ENCODE assay signal across 8 mouse cellular contexts in the genomic region with DNA sequence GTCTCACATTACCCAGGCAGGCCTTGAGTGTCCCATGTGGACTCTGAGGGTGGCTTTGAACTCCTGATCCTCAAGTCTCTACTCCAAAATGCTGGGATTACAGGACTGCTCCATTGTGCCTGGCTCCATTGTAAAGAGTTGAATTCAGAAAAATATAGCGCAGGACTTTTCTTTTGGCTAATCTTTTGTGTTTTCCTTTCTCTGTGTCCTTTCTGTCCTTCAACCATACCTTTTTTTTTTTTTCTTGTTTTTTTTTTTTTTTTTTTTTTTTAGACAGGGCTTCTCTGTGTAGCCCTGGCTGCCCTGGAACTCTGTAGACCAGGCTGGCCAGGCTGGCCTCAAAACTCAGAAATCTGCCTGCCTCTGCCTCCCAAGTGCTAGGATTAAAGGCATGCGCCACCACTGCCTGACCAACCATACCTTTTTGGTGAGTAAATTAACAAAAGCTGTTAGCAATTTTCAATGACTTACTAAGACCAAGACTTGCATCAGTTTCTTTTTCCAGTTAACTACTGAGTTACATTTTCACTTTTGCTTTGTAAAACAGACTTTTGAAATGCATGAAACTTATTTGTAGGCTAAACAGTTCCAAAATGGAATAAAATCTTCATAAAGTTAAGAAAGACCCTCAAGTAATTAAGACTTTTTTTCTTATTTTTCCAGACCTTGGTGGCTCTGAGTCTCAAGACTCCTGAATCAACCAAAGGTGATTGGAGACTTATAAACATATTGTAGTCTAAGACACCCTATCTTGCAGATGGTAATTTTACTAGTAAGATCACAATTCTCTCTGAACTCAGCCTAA. TPM values are rescaled to one million over a fixed set of nuclear protein-coding genes. Genes with fewer than 3 reads are reported as not detected.
A peak's percentile ranks its signal among the peaks of the same experiment; 100 is the strongest.
DNase-seq lines count a peak whose midpoint lies in the region; ATAC-seq and TF ChIP-seq lines count a peak whose summit lies in the region.

No protein-coding gene starts in this region.

- H3K4me1 ChIP-seq in heart, embryonic 10.5 days, result peaks cover 9% of the 10 kb centered on the region; the same call in 1 of the 2 replicates
- no peaks in the 10 kb centered on the region for H3K4me1 ChIP-seq in forebrain, embryonic 11.5 days (replicated peaks; ENCODE audit: control insufficient read depth, insufficient read depth, low read length)
- H3K4me1 ChIP-seq in liver, embryonic 11.5 days (replicated peaks; ENCODE audit: control insufficient read depth, insufficient read depth, low read length), result peaks cover 5% of the 10 kb centered on the region; the same call in 1 of the 2 replicates

- ATAC-seq in forebrain, embryonic 11.5 days (replicated peaks; ENCODE audit: low FRiP score), result no peak
- no peak for ATAC-seq in liver, embryonic 11.5 days (replicated peaks; ENCODE audit: low FRiP score)

- peak overlapping the region; percentile 61; the same call in 1 of the 2 replicates for H3K4me2 ChIP-seq in forebrain, embryonic 11.5 days (ENCODE audit: low read depth, low read length, severe bottlenecking)
- peak overlapping the region; percentile 63 for H3K4me2 ChIP-seq in liver, embryonic 11.5 days

- TF ChIP-seq CTCF in C2C12 (IDR thresholded peaks at IDR 0.05; ENCODE audit: control insufficient read depth, insufficient read depth, insufficient read length), result no peak

- no peaks in the 10 kb centered on the region for H3K27me3 ChIP-seq in heart, embryonic 10.5 days (ENCODE audit: insufficient read depth, poor library complexity, severe bottlenecking)
- no peaks in the 10 kb centered on the region for H3K27me3 ChIP-seq in C2C12 (ENCODE audit: control insufficient read depth, insufficient read depth, insufficient read length)
- no peaks in the 10 kb centered on the region for H3K27me3 ChIP-seq in forebrain, embryonic 11.5 days (ENCODE audit: control insufficient read depth, insufficient read depth, low read length)
- H3K27me3 ChIP-seq in liver, embryonic 11.5 days (replicated peaks; ENCODE audit: control insufficient read depth, insufficient read depth, low read length), result no peaks in the 10 kb centered on the region

- peak overlapping the region; percentile 100; the same call in 1 of the 2 replicates for H3K27ac ChIP-seq in heart, embryonic 10.5 days
- H3K27ac ChIP-seq in forebrain, embryonic 11.5 days (ENCODE audit: low read depth, low read length), result no peak overlapping the region
- no peak overlapping the region for H3K27ac ChIP-seq in liver, embryonic 11.5 days (ENCODE audit: low read depth, low read length)

- H3K4me3 ChIP-seq in heart, embryonic 10.5 days, result peak overlapping the region; percentile 94
- peak overlapping the region; percentile 57 for H3K4me3 ChIP-seq in C2C12 (ENCODE audit: insufficient read depth, poor library complexity, severe bottlenecking)
- H3K4me3 ChIP-seq in forebrain, embryonic 11.5 days (ENCODE audit: low read depth, low read length), result peak overlapping the region; percentile 93; the same call in 1 of the 2 replicates
- peak overlapping the region; percentile 96; the same call in 1 of the 2 replicates for H3K4me3 ChIP-seq in liver, embryonic 11.5 days (ENCODE audit: low read depth, low read length)

- H3K79me2 ChIP-seq in C2C12 (ENCODE audit: control insufficient read depth, insufficient read depth), result peaks cover 39% of the 10 kb centered on the region

- H3ac ChIP-seq in C2C12 (ENCODE audit: control insufficient read depth, insufficient read length, low read depth), result no peak overlapping the region

- no peaks in the 10 kb centered on the region for H3K36me3 ChIP-seq in heart, embryonic 10.5 days
- no peaks in the 10 kb centered on the region for H3K36me3 ChIP-seq in C2C12 (ENCODE audit: control insufficient read depth, insufficient read depth)
- no peaks in the 10 kb centered on the region for H3K36me3 ChIP-seq in forebrain, embryonic 11.5 days (ENCODE audit: control insufficient read depth, insufficient read depth, low read length)
- H3K36me3 ChIP-seq in liver, embryonic 11.5 days (ENCODE audit: control insufficient read depth, insufficient read depth, low read length), result no peaks in the 10 kb centered on the region

- no peak for DNase-seq in heart, embryonic 10.5 days (ENCODE audit: low spot score)
- no peak for DNase-seq in heart, adult 8-10 months (ENCODE audit: low spot score)
- DNase-seq in forebrain, embryonic 11.5 days (ENCODE audit: low spot score), result no peak
- no peak for DNase-seq in liver, embryonic 11.5 days (ENCODE audit: low spot score)
- DNase-seq in Muller cell, postnatal 12 days (ENCODE audit: inconsistent ontology term), result no peak
- no peak for DNase-seq in spleen, postnatal 4 days (ENCODE audit: low spot score in 2 of 2)
- DNase-seq in urinary bladder, adult 2 months (ENCODE audit: low spot score), result no peak

- 93% methylated on average over 2 of the region's 2 CpGs for WGBS in heart, embryonic 10.5 days
- WGBS in forebrain, embryonic 11.5 days, result 94% methylated on average over 2 of the region's 2 CpGs
- whole genome bisulfite sequencing in liver, embryonic 11.5 days, result 92% methylated on average over 2 of the region's 2 CpGs

- H3K9ac ChIP-seq in forebrain, embryonic 11.5 days (ENCODE audit: low read length), result peak overlapping the region; percentile 98; the same call in 1 of the 2 replicates
- no peak overlapping the region; the same call in 1 of the 2 replicates for H3K9ac ChIP-seq in liver, embryonic 11.5 days (ENCODE audit: low read depth, low read length)

- H3K79me3 ChIP-seq in C2C12 (ENCODE audit: low read depth), result peaks cover 32% of the 10 kb centered on the region

- no peaks in the 10 kb centered on the region for H3K9me3 ChIP-seq in heart, embryonic 10.5 days
- no peaks in the 10 kb centered on the region for H3K9me3 ChIP-seq in forebrain, embryonic 11.5 days (ENCODE audit: control insufficient read depth, low read length)
- H3K9me3 ChIP-seq in liver, embryonic 11.5 days (ENCODE audit: control insufficient read depth, low read length), result no peaks in the 10 kb centered on the region

TF ChIP-seq in C2C12, 6 proteins besides CTCF, POLR2A, EP300 and RAD21:
- no peak for TF ChIP-seq MYOG (IDR thresholded peaks at IDR 0.05; ENCODE audit: control insufficient read depth, extremely low read depth, insufficient read length)
- TF ChIP-seq FOSL1 (IDR thresholded peaks at IDR 0.05; ENCODE audit: insufficient read depth, low read length, poor library complexity, severe bottlenecking), result no peak
- TF ChIP-seq MAX (IDR thresholded peaks at IDR 0.05), result no peak

RNA-seq across cellular contexts. Expression of gene Vps54, which starts 1.4 kb away (rescaled TPM):
- polyA plus RNA-seq in heart, embryonic 10.5 days (2016; fragmentation: Nextera tagmentation; extraction: Ambion mirVana), result 9.9 and 13.4 TPM in 2 replicates
- 10 to 100 TPM; 18.5 to 20.4 (median 19.4) TPM for total RNA-seq in heart, adult 8-10 months (2022)
- 6.3 TPM for polyA plus RNA-seq in C2C12 (2012; fragmentation: generic; extraction: Trizol)
- 17.3 TPM in 2 replicates for polyA plus RNA-seq in forebrain, embryonic 11.5 days (2014; fragmentation: Nextera tagmentation; extraction: Ambion mirVana)
- 10.4 and 11.1 TPM in 2 replicates for polyA plus RNA-seq in liver, embryonic 11.5 days (2014; fragmentation: Nextera tagmentation; extraction: Ambion mirVana)
- polyA plus RNA-seq in urinary bladder, adult 2 months (2012; rRNA removed), result 24.8 and 26.6 TPM in 2 replicates
